Mouse (Mus musculus) brain, embryonic 14.5 days (tissue): ENCODE measurements around the gene Gm5890.
"Not testable (repeated sequence)": the region's sequence is repeated elsewhere in the genome, so short reads cannot be mapped to it uniquely, and the experiment has no call there.

Source experiments
- CTCF ChIP-seq: fragments of 200-500 bp; IDR thresholded peaks from 2 replicates; pipeline ENCODE4 v1.5.1; 2012; ENCODE audit warnings: inconsistent platforms, mild to moderate bottlenecking, moderate library complexity, borderline replicate concordance; ENCODE audit not compliant: insufficient read depth, insufficient read length; ENCODE audit errors: extremely low read depth
- POLR2A ChIP-seq: fragments of 200-500 bp; IDR thresholded peaks from 2 replicates; pipeline ENCODE4 v1.6.1; 2012; ENCODE audit warnings: mild to moderate bottlenecking, inconsistent platforms, borderline replicate concordance; ENCODE audit not compliant: poor library complexity, insufficient read depth, insufficient read length, severe bottlenecking; ENCODE audit errors: extremely low read depth

DNA sequence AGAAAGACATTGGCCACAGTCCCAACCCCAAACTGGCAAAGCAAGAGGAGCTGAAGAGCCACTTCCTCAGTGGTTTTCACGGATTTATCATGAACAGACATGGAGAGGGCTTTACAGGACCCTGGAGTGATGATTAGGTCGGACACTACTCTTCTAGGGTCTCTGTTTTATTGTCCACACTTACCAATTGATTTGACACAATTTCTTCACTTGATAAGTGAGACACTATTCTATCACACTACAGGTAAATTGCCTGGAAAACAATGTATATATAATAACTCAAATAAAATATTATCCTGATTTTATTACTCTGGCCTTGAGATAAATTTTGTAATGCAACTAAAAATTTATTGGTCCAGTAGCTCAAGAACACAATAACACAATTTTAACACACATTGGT, 28.9 kb downstream of the Gm5890 start, which contains the start of gene Gm4498:
- not testable (repeated sequence) for TF ChIP-seq CTCF, POLR2A
